Mouse (Mus musculus) gastrocnemius, adult 2 months (tissue): Measurements from ENCODE around the gene Nufip2. TPM values are rescaled to one million over a fixed set of nuclear protein-coding genes. Genes with fewer than 3 reads are reported as not detected.
A peak's percentile ranks its signal among the peaks of the same experiment; 100 is the strongest.

ENCODE experiments used
- DNase-seq: peaks from one replicate; pipeline ENCODE4 v3.0.0; 2022
- H3K27ac ChIP-seq: fragments of 200-600 bp; 2 replicates; pipeline ENCODE4 v1.8.1; 2022; ENCODE audit warnings: mild to moderate bottlenecking
- H3K4me3 ChIP-seq: fragments of 200-600 bp; 2 replicates; pipeline ENCODE4 v1.8.1; 2022; ENCODE audit warnings: mild to moderate bottlenecking, moderate library complexity
- CTCF ChIP-seq: fragments of 200-600 bp; IDR thresholded peaks from 2 replicates; pipeline ENCODE4 v1.8.1; 2022; ENCODE audit warnings: antibody characterized with exemption, mild to moderate bottlenecking, moderate library complexity
- intact Hi-C: fragments of 180-260 bp; cut with DNase I; formaldehyde crosslinking; loops from one replicate; pipeline ENCODE4 v1.15.1; 2025
- total RNA-seq, 2 experiments: library from RNA; stranded (reverse); gene quantifications; 2 replicates each; pipeline ENCODE4 v1.2.3; 2021

Gene Nufip2
- total RNA-seq, 2 experiments from 2014 or later = 36.9 to 43.8 TPM

- DNase-seq = no peak
- Histone ChIP-seq H3K4me3 (no peak overlapping the region), H3K27ac (no peak overlapping the region)
- intact Hi-C loops = no loop called here
- TF ChIP-seq CTCF = peak; percentile 26; the same call in 1 of the 2 replicates
Measured at GRCm38 (mm10) chr11:77673428-77673991, 12.4 kb upstream of the Nufip2 start.

- Histone ChIP-seq H3K4me3 (no peak overlapping the region), H3K27ac (no peak overlapping the region)
- no peak for DNase-seq
- intact Hi-C loops = no loop called here
- no peak for TF ChIP-seq CTCF
Measured at GRCm38 (mm10) chr11:77680018-77680417, 5.9 kb upstream of the Nufip2 start.

GRCm38 (mm10) chr11:77684896-77685295, 1.1 kb upstream of the Nufip2 start:
- intact Hi-C loops = loop anchor here (5.0 kb wide), 1 partner anchor 117 kb away; no protein-coding TSS in a partner anchor
- no peak for TF ChIP-seq CTCF
- Histone ChIP-seq H3K27ac (peak overlapping the region; percentile 100), H3K4me3 (peak overlapping the region; percentile 75)
- DNase-seq = no peak

GRCm38 (mm10) chr11:77686346-77686840, 438 bp downstream of the Nufip2 start:
- peak; percentile 71 for DNase-seq
- intact Hi-C loops = loop anchor here (5.0 kb wide), 1 partner anchor 116 kb away; no protein-coding TSS in a partner anchor
- peak overlapping the region; percentile 75 for H3K4me3 ChIP-seq
- peak overlapping the region; percentile 100 for H3K27ac ChIP-seq
- no peak for TF ChIP-seq CTCF

GRCm38 (mm10) chr11:77686841-77687540, 1.0 kb downstream of the Nufip2 start:
- intact Hi-C loops = loop anchor here (5.0 kb wide), 1 partner anchor 115 kb away; no protein-coding TSS in a partner anchor
- Histone ChIP-seq H3K4me3 (peak overlapping the region; percentile 75), H3K27ac (peak overlapping the region; percentile 100)
- no peak for TF ChIP-seq CTCF
- DNase-seq = peak; percentile 77

GRCm38 (mm10) chr11:77687541-77688131, 1.7 kb downstream of the Nufip2 start:
- H3K4me3 ChIP-seq = peak overlapping the region; percentile 75
- DNase-seq = peak; percentile 72
- no peak for TF ChIP-seq CTCF
- peak overlapping the region; percentile 100 for H3K27ac ChIP-seq
- intact Hi-C loops = loop anchor here (5.0 kb wide), 1 partner anchor 115 kb away; no protein-coding TSS in a partner anchor

GRCm38 (mm10) chr11:77693026-77693425, 7.1 kb downstream of the Nufip2 start:
- H3K27ac ChIP-seq = no peak overlapping the region
- no peak for TF ChIP-seq CTCF
- no peak overlapping the region for H3K4me3 ChIP-seq
- no peak for DNase-seq
- intact Hi-C loops = no loop called here

GRCm38 (mm10) chr11:77697232-77697631, 11.3 kb downstream of the Nufip2 start:
- no peak for DNase-seq
- intact Hi-C loops = no loop called here
- Histone ChIP-seq H3K27ac (no peak overlapping the region), H3K4me3 (no peak overlapping the region; the same call in 1 of the 2 replicates)
- TF ChIP-seq CTCF = peak; percentile 7; the same call in 1 of the 2 replicates

- Histone ChIP-seq H3K4me3 (no peak overlapping the region), H3K27ac (no peak overlapping the region)
- no peak for DNase-seq
- no peak for TF ChIP-seq CTCF
- intact Hi-C loops = no loop called here
Measured at GRCm38 (mm10) chr11:77705920-77706319, 20.0 kb downstream of the Nufip2 start.

- Histone ChIP-seq H3K4me3 (no peak overlapping the region), H3K27ac (peak overlapping the region; percentile 63)
- TF ChIP-seq CTCF = no peak
- intact Hi-C loops = no loop called here
- peak; percentile 31 for DNase-seq
Measured at GRCm38 (mm10) chr11:77709039-77709438, 23.1 kb downstream of the Nufip2 start.

GRCm38 (mm10) chr11:77713736-77714135, 27.8 kb downstream of the Nufip2 start:
- no peak overlapping the region for H3K27ac ChIP-seq
- intact Hi-C loops = no loop called here
- H3K4me3 ChIP-seq = no peak overlapping the region
- no peak for TF ChIP-seq CTCF
- no peak for DNase-seq

- no peak for DNase-seq
- Histone ChIP-seq H3K4me3 (no peak overlapping the region), H3K27ac (no peak overlapping the region)
- intact Hi-C loops = no loop called here
- TF ChIP-seq CTCF = no peak
Measured at GRCm38 (mm10) chr11:77719055-77719454, 33.1 kb downstream of the Nufip2 start.

- DNase-seq = no peak
- peak; percentile 4; the same call in 1 of the 2 replicates for TF ChIP-seq CTCF
- intact Hi-C loops = no loop called here
- Histone ChIP-seq H3K4me3 (no peak overlapping the region), H3K27ac (no peak overlapping the region)
Measured at GRCm38 (mm10) chr11:77721389-77721788, 35.4 kb downstream of the Nufip2 start.
